Mouse (Mus musculus): Measurements from ENCODE around the gene Gcm1. TPM values are rescaled to one million over a fixed set of nuclear protein-coding genes. Genes with fewer than 3 reads are reported as not detected.

Gene Gcm1
- not detected for total RNA-seq (2021)
- long read RNA-seq, experiment 1: 0 reads
- long read RNA-seq, experiment 2: 0 reads

DNA sequence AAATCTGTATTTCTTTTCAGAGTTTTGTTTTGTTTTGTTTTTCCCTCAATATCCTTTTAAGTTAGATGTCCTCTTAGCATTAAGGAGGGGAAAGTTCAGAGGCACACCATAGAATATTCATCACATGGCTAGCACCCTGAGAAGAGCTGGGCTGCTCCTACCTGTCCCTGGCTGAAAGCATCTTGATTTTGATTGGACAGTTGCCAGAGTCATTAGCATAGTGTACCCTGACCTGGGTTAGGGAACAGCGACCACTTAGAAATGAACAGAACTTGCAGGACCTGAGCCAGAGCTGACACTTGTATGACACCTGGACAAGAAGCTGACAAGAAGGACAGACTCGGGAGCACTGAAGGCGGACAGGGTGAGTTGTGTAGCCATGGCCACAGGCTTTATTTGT is at the start of gene Gcm1:
Gene Gcm1, plus strand, starts transcription at position 248 of the 400 bp plus-strand sequence.
- DNase-seq: no peak

DNA sequence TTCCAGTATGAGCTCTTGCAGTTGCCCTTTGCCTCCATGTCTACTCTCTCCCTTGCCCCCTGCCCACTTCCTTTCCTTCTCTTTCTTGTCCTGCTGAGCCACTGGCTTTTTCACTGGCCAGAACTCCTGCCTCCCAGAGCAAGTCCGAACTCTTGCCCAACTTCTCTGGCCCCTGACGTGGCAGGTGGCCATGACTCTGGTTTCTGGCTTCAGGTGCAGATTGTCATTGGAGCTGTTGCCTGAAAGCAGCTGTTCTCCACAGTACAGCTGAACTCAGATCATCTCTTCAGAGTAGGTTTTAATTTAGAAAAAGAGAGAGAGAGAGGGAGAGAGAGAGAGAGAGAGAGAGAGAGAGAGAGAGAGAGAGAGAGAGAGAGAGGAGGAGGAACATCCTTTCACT is 48.4 kb upstream of the Gcm1 start:
- DNase-seq: no peak

DNA sequence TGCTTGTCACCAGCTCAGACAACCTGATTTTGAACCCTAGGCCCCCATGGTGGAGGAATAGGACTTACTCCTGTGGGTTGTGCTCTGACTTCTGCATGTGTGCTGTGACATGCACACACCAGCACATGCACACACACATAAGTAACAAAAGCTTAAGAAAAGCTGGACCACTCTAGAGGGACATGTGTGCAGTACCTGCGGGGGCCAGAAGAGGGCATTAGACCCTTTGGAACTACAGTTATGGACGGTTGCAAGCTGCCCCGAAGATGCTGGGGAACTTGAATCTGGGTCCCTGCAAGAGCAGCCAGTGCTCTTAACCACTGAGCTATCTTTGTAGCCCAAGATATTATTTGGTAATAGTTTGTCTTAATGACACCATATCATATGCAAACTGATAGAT is 46.2 kb upstream of the Gcm1 start:
- DNase-seq: peak in 1 of 2 experiments; percentile 43

DNA sequence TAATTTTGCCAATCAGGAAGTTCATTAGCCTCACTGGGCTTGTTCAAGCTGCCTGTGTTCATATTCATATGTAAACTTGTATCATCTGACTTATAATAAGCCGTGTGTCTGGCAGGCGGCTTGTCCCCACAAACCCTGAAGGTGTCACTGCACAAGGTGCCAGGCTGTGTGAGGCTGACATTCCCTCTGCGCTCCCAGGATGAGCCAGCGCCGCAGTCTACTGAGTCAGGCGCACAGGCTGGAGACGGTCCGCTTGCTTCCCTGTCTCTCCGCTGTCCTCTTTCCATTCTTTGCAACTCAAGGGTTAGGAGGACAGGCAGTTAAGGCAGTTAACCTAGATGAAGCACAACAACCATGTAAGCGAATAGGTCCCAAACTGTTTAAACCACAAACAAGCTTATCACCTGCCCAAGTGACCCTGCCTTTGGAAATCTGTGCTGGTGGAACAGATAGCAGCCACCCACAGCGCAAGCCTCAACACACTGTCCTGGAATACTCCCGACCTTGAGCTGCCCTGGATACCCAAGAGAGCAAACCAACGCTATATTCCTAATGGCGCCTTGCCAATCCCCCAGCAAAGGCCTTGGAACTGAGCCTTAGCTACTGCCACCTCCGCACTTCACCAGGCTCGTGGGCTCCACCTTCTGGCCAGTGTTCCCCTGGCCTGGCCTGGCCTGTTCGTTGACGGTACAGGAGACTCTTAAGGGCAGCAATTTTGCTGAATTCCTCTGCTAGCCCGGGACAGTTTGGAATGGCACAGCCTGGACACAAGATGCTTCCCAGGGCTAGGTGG is 45.3 kb upstream of the Gcm1 start:
- peak; percentile 93 to 96 for DNase-seq

- DNase-seq: no peak
Measured at GRCm38 (mm10) chr9:78009382-78009781, 42.3 kb upstream of the Gcm1 start.

- no peak for DNase-seq
Measured at GRCm38 (mm10) chr9:78010187-78010586, 41.5 kb upstream of the Gcm1 start.

- no peak for DNase-seq
Measured at GRCm38 (mm10) chr9:78010707-78011106, 41.0 kb upstream of the Gcm1 start.

GRCm38 (mm10) chr9:78012066-78012465 is 39.7 kb upstream of the Gcm1 start:
- peak in 1 of 2 experiments; percentile 24 for DNase-seq

GRCm38 (mm10) chr9:78012681-78013080 is 39.0 kb upstream of the Gcm1 start:
- DNase-seq: no peak

DNA sequence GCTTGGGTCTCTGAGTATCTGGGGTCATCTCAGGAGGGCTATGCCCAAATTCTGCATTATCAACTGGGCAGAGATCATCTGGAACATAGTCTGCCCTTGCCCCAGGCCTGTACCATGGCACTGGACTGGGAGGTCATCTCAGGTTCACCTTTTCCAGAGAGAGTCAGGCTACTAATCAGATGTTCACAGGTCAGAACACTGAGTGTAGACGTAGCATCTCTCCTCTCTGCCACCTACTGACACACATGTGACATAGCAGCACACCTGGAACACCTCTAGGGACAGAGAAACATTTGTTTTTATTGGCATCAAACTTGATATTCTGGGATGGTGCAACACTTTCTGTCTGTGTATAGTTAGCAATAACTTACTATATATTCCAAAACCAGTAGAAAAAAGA is 37.9 kb upstream of the Gcm1 start:
- no peak for DNase-seq

DNA sequence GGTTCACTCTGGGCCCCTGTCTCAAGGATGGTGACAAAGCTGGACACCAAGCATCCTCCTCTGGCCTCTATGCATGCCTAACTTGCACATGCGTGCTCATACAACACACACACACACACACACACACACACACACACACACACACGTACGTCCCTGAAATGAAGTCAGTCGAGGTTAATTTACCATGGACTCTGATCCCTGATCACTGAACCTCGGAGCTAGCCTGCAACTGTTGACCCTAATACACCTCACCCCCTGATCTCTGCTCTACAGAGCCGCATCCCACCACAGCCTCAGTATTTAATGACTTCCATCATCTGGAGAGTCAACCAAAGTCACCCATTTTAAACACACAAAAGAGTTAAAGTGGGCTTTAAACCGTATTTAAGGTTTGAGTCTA is 35.9 kb upstream of the Gcm1 start:
- no peak for DNase-seq

DNA sequence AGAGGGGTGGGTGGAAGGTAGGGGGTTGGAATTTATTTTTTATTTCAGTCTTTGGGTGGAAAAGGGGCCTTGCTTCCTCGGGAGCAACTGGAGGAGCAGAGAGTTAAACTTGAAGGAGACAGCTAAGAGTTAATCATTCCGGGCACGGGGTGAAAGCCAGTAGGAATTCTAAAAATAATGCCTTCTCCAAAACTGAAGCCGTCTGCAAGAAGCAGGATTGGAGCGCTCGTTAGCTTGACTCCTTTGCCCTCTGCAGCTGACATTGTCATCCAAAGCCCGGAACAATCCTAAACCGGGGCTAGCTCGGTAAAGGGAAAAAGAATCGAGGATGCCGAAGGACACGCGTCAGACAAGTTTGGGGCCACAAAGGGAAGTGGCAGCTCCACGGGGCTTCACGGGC is 35.4 kb upstream of the Gcm1 start:
- no peak for DNase-seq

- DNase-seq: no peak
Measured at GRCm38 (mm10) chr9:78021256-78021655, 30.5 kb upstream of the Gcm1 start.

DNA sequence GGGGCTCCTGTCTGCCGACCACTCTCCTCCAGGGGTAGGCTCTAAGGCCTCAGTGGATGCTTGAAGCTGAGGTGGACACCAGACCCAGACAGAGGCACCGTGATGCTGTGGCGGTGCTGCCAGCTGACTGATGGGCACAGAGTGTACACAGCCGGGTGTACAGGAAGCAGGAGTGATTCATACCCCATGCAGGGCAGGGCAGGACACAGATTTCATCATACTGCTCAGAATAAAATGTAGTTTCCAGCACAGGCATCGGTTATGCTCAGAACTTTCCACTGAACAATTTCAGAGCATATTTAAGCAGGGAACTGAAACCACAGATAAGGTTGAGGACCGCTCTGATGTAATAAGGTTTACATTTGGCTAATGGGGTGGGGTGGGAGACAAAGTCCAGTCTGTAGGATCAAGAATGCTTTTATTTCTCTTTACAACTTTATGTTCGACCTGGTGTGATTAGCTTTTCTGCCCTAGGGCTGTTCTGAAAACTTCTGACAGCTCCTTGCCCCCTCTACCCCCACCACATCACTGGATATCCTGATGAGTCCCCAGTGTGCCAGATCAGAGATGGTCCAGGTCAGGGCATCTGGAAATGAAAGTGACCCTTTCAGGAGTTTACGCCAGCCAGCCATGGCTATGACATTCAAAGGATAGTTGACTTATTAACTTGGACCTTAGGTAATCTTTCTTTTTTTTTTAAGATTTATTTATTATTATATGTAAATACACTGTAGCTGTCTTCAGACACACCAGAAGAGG is 29.4 kb upstream of the Gcm1 start:
- DNase-seq: peak; percentile 65 to 78

- peak; percentile 64 to 72 for DNase-seq
Measured at GRCm38 (mm10) chr9:78024823-78025222, 26.9 kb upstream of the Gcm1 start.

DNA sequence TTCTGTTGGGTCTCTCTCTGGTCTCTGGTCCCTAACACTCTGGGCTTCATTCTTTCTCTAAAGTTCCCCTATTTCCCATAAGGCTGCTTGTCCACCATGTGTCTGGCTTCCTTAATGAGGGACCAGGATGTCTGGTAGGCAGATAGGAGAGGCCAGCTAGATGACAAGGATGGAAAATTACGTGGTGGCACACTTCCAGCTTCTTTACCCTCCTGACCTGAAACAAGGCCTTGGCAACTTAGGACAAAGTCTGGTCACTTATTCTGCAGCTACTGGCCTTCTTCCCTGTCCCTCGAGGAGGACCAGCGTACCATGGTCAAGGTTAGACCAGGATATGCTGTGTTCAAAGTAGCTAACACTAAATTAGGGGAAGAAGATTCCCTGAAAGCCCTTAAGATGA is 24.6 kb upstream of the Gcm1 start:
- DNase-seq: peak; percentile 62 to 64

GRCm38 (mm10) chr9:78030835-78031456 is 20.8 kb upstream of the Gcm1 start:
- DNase-seq: no peak

DNA sequence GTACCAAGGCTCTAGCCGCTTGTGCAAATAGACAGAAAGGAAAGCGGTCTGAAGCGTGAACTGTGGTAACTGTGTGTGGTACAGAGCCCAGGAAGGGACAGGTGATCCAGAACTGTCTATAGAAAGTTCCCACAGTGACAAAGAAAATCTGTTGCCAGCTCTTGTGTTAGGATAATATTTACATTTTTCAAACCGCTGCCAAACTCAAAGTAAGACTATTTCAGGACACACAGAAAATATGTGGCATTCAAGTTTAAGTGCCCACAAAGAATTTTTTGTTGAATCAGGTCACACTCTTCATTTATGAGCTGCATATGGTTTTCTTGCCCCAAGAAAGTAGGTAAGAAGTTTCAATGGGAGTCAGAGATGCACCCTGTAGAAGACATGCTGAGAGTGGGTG is 18.8 kb upstream of the Gcm1 start:
- DNase-seq: no peak

GRCm38 (mm10) chr9:78035296-78035695 is 16.4 kb upstream of the Gcm1 start:
- no peak for DNase-seq

- peak in 1 of 2 experiments; percentile 18 for DNase-seq
Measured at GRCm38 (mm10) chr9:78035831-78036230, 15.9 kb upstream of the Gcm1 start.

DNA sequence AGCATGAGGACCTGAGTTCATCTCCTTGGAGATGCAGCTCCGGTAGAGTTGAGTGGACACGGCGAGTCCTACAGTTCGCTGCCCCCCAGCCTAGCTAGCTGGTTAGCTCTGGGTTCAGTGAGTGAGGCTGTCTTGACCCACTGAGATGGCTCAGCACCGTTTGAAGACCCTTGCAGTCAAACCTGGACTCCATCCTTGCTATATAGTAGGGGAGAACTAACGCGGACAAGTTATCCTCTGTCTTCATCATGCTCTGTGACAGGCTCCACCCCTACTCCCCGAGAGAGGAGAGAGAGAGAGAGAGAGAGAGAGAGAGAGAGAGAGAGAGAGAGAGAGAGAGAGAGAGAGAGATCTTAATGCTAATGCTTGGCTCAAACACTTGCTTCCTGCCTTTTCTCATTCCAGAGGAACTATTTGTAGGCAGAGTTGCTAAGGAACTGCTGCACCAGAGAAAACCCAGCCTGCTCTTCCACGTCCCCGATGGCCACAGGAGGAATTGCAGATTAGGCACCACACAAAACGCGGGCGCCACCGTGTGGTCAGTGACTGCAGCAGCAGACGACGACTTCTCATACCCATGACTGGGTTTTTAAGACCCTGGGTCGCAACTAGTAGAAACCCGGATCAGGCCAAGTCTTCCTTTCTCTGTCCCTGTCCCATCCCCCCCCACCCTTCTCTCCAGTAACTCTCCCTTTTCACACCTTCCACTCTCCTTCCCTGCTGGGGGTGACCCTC is 12.8 kb upstream of the Gcm1 start:
- peak; percentile 83 for DNase-seq

DNA sequence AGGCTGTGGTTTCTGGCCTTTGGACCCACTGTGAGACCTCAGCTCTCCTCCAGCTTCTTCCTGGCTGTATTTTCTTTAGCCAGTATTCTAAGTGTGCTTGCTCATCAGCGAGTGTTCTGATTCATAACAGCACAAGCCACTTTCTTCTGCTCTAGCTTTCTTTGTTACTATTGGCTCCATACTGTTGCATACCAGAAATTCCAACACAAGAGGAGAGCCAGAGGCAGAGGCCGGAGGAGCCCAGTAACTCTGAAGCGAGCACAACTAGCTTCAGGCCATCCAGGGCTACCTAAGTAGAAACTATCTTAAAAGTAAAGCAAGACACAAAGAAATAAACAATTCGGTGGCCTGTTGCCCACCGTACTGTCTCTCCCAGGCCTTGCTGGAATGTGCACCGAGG is 6.6 kb upstream of the Gcm1 start:
- no peak for DNase-seq
